Mouse (Mus musculus) forebrain, embryonic 11.5 days (tissue): ENCODE data around the gene Arhgap28. TPM values are rescaled to one million over a fixed set of nuclear protein-coding genes. Genes with fewer than 3 reads are reported as not detected.
"Not testable (repeated sequence)": the region's sequence is repeated elsewhere in the genome, so short reads cannot be mapped to it uniquely, and the experiment has no call there.

Experiments used
- ATAC-seq: fragments of 200-750 bp; cut with Nextera tagmentation; replicated peaks from 2 replicates; pipeline ENCODE4 v1.8.0; 2017; ENCODE audit warnings: moderate TSS enrichment; ENCODE audit not compliant: low FRiP score
- DNase-seq: peaks from one replicate; pipeline ENCODE4 v3.0.0-alpha.2; 2017; ENCODE audit warnings: low spot score
- H3K27ac ChIP-seq: fragments of 300-500 bp; sonication (generic); 2 replicates; pipeline ENCODE4 v1.5.1; 2014; ENCODE audit warnings: low read depth, low read length
- H3K27me3 ChIP-seq: fragments of 300-500 bp; sonication (generic); 2 replicates; pipeline ENCODE4 v1.6.1; 2014; ENCODE audit warnings: mild to moderate bottlenecking, low read length, mixed read lengths; ENCODE audit not compliant: control insufficient read depth, insufficient read depth
- H3K36me3 ChIP-seq: fragments of 300-500 bp; sonication (generic); 2 replicates; pipeline ENCODE4 v1.6.1; 2014; ENCODE audit warnings: mild to moderate bottlenecking, low read length, moderate library complexity, mixed read lengths; ENCODE audit not compliant: control insufficient read depth, insufficient read depth
- H3K4me1 ChIP-seq: fragments of 300-500 bp; sonication (generic); replicated peaks from 2 replicates; pipeline ENCODE4 v1.6.1; 2014; ENCODE audit warnings: low read length, mixed read lengths; ENCODE audit not compliant: control insufficient read depth, insufficient read depth
- H3K4me2 ChIP-seq: fragments of 300-500 bp; sonication (generic); 2 replicates; pipeline ENCODE4 v1.6.1; 2014; ENCODE audit warnings: low read depth, mild to moderate bottlenecking, low read length, moderate library complexity, mixed read lengths; ENCODE audit not compliant: severe bottlenecking
- H3K4me3 ChIP-seq: fragments of 300-500 bp; sonication (generic); 2 replicates; pipeline ENCODE4 v1.5.1; 2014; ENCODE audit warnings: low read depth, low read length
- H3K9ac ChIP-seq: fragments of 300-500 bp; sonication (generic); 2 replicates; pipeline ENCODE4 v1.6.1; 2014; ENCODE audit warnings: low read length
- H3K9me3 ChIP-seq: fragments of 300-500 bp; sonication (generic); 2 replicates; pipeline ENCODE4 v1.6.1; 2016; ENCODE audit warnings: low read length, mixed read lengths; ENCODE audit not compliant: control insufficient read depth
- WGBS: fragments of 180-500 bp; shearing (Covaris S2); extraction: QIAGEN DNeasy Blood & Tissue Kit; methylation state at CpG from one replicate; pipeline ENCODE4 v1.1.7; 2014; 5-methylcytosine and 5-hydroxymethylcytosine counted together
- polyA plus RNA-seq: library from polyadenylated mRNA; unstranded; fragments of >200 nt; fragmentation: Nextera tagmentation; extraction: Ambion mirVana; gene quantifications from 2 replicates; pipeline ENCODE4 v1.2.1, GENCODE M21; 2014

The Arhgap28 gene
- polyA plus RNA-seq, 1 experiment from 2014 or later, result 21.9 TPM

GRCm38 (mm10) chr17:67866541-67867241, 137.2 kb downstream of the Arhgap28 start:
- Histone ChIP-seq H3K27ac (no peak overlapping the region), H3K4me2 (no peak overlapping the region), H3K9me3 (no peaks in the 10 kb centered on the region), H3K9ac (no peak overlapping the region), H3K36me3 (no peaks in the 10 kb centered on the region), H3K27me3 (no peaks in the 10 kb centered on the region), H3K4me1 (no peaks in the 10 kb centered on the region; the same call in 1 of the 2 replicates), H3K4me3 (no peak overlapping the region)
- ATAC-seq, result no peak
- 71% methylated on average over 20 of the region's 20 CpGs for WGBS
- no peak for DNase-seq

GRCm38 (mm10) chr17:67866026-67866425, 137.9 kb downstream of the Arhgap28 start:
- ATAC-seq, result no peak
- no peak overlapping the region for H3K27ac ChIP-seq

GRCm38 (mm10) chr17:67864912-67865311, 139.0 kb downstream of the Arhgap28 start:
- Histone ChIP-seq H3K27me3 (no peaks in the 10 kb centered on the region), H3K27ac (no peak overlapping the region), H3K36me3 (no peaks in the 10 kb centered on the region), H3K4me2 (no peak overlapping the region), H3K4me3 (no peak overlapping the region), H3K9ac (no peak overlapping the region), H3K9me3 (no peaks in the 10 kb centered on the region), H3K4me1 (no peaks in the 10 kb centered on the region; the same call in 1 of the 2 replicates)
- ATAC-seq, result no peak
- WGBS, result 91% methylated on average over 3 of the region's 3 CpGs
- no peak for DNase-seq

More at GRCm38 (mm10) chr17:67866026-67866425, 137.9 kb downstream of the Arhgap28 start:
- no peaks in the 10 kb centered on the region for H3K36me3 ChIP-seq
- no peak overlapping the region for H3K9ac ChIP-seq
- H3K4me2 ChIP-seq, result no peak overlapping the region
- H3K9me3 ChIP-seq, result no peaks in the 10 kb centered on the region
- no peak overlapping the region for H3K4me3 ChIP-seq
- no peaks in the 10 kb centered on the region; the same call in 1 of the 2 replicates for H3K4me1 ChIP-seq
- WGBS, result 71% methylated on average over 9 of the region's 9 CpGs
- H3K27me3 ChIP-seq, result no peaks in the 10 kb centered on the region
- DNase-seq, result no peak

GRCm38 (mm10) chr17:67864363-67864762, 139.6 kb downstream of the Arhgap28 start:
- no peak overlapping the region for H3K9ac ChIP-seq
- DNase-seq, result no peak
- no peak overlapping the region for H3K4me3 ChIP-seq
- no peak for ATAC-seq
- no peaks in the 10 kb centered on the region; the same call in 1 of the 2 replicates for H3K4me1 ChIP-seq
- no peaks in the 10 kb centered on the region for H3K27me3 ChIP-seq
- no peaks in the 10 kb centered on the region for H3K9me3 ChIP-seq
- no peaks in the 10 kb centered on the region for H3K36me3 ChIP-seq
- H3K27ac ChIP-seq, result no peak overlapping the region
- H3K4me2 ChIP-seq, result no peak overlapping the region
- WGBS, result 93% methylated on average over 10 of the region's 10 CpGs

GRCm38 (mm10) chr17:67861744-67862535, 142.0 kb downstream of the Arhgap28 start:
- no peak overlapping the region for H3K4me3 ChIP-seq
- WGBS, result 81% methylated on average over 16 of the region's 16 CpGs

GRCm38 (mm10) chr17:67861080-67861630, 142.8 kb downstream of the Arhgap28 start:
- Histone ChIP-seq H3K27me3 (no peaks in the 10 kb centered on the region), H3K9ac (no peak overlapping the region), H3K4me1 (no peaks in the 10 kb centered on the region), H3K4me2 (no peak overlapping the region), H3K9me3 (no peaks in the 10 kb centered on the region), H3K36me3 (no peaks in the 10 kb centered on the region), H3K4me3 (no peak overlapping the region), H3K27ac (no peak overlapping the region)
- DNase-seq (no peak), ATAC-seq (0 out of 2 replicates have a peak, but pooled peaks have one; percentile 32)
- 91% methylated on average over 10 of the region's 10 CpGs for WGBS

More at GRCm38 (mm10) chr17:67861744-67862535, 142.0 kb downstream of the Arhgap28 start:
- no peaks in the 10 kb centered on the region for H3K36me3 ChIP-seq
- H3K27me3 ChIP-seq, result no peaks in the 10 kb centered on the region
- no peak overlapping the region for H3K27ac ChIP-seq
- peak; percentile 80 for DNase-seq
- H3K9ac ChIP-seq, result no peak overlapping the region
- no peaks in the 10 kb centered on the region for H3K9me3 ChIP-seq
- ATAC-seq, result peak; percentile 72
- no peak overlapping the region for H3K4me2 ChIP-seq
- H3K4me1 ChIP-seq, result no peaks in the 10 kb centered on the region; the same call in 1 of the 2 replicates

- not testable (repeated sequence) for H3K4me2 ChIP-seq, H3K27ac ChIP-seq, H3K9me3 ChIP-seq, H3K4me1 ChIP-seq, H3K36me3 ChIP-seq, H3K27me3 ChIP-seq, H3K9ac ChIP-seq, ATAC-seq, H3K4me3 ChIP-seq, DNase-seq
- 97% methylated on average over 2 of the region's 2 CpGs for WGBS
Observed at GRCm38 (mm10) chr17:67841494-67841893, 162.4 kb downstream of the Arhgap28 start.

- WGBS, result 89% methylated on average over 13 of the region's 13 CpGs
Observed at GRCm38 (mm10) chr17:67838948-67839347, 165.0 kb downstream of the Arhgap28 start.

More at GRCm38 (mm10) chr17:67838948-67839347, 165.0 kb downstream of the Arhgap28 start:
- H3K36me3 ChIP-seq, result no peaks in the 10 kb centered on the region
- H3K9ac ChIP-seq, result no peak overlapping the region
- H3K4me3 ChIP-seq, result no peak overlapping the region
- H3K27me3 ChIP-seq, result no peaks in the 10 kb centered on the region
- DNase-seq, result no peak
- H3K4me2 ChIP-seq, result no peak overlapping the region
- no peaks in the 10 kb centered on the region for H3K4me1 ChIP-seq
- no peaks in the 10 kb centered on the region for H3K9me3 ChIP-seq
- H3K27ac ChIP-seq, result no peak overlapping the region
- ATAC-seq, result no peak
